Mouse (Mus musculus): ENCODE data around the gene Nup98. TPM values are rescaled to one million over a fixed set of nuclear protein-coding genes. Genes with fewer than 3 reads are reported as not detected.

Gene Nup98
- 10 to 100 TPM; 29.5 to 30.4 TPM for polyA plus RNA-seq (2017; shearing (Covaris generic))

DNA sequence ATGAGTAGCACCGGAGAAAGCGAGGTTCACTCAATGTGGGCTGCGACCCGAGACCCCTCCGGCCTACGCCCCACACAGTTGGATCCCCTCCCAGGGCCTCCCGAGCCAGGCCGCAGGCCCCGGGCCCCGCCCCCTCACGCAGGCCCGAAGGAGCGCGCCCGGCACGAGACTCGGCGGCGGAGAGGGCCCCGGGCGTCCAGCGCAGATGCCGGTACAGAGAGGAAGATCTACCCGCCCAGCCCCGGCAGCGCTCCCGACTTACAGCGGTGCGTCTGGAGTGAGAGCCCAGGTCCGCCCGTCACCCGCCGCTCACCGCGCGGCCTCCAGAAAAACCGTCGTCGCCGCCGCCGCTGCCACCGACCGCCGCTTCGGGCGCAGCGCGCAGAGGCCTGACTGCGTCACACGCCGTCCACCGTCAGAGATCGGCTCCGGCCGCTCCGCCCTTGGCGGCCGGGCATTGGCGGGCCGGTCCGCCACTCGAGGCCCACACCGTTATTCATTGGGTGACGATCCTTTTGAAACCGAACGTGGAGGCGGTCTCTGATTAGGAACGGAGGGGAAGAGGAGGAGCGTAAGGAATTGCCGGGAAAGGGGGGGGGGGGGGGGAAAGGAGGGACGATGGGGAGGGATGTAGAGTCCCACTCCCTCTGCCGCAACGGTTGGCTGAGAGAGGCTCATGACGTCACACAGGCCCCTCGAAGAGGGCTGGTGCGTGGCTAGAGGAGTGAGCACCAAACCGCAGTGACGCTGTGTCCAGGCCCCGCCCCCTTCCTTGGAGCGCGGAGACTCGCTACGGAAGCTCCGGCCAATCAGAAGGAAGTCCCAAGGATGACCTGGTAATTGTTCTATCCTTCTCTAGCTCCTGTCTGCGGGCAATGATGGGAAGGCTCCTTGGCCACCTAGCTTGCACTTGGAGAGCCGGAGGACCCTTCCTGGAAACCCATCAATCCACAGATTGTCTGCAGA, at the start of gene Nup98, which contains the start of gene Pgap2:
Gene Nup98, minus strand, starts transcription at position 421 of the 966 bp plus-strand sequence.
Gene Pgap2, plus strand, starts transcription at position 453 of the 966 bp plus-strand sequence.

GRCm38 (mm10) chr7:102255954-102256353, 46.0 kb upstream of the Nup98 start, which contains the start of gene Rhog:
Gene Rhog, minus strand, starts transcription at chr7:102256054.

DNA sequence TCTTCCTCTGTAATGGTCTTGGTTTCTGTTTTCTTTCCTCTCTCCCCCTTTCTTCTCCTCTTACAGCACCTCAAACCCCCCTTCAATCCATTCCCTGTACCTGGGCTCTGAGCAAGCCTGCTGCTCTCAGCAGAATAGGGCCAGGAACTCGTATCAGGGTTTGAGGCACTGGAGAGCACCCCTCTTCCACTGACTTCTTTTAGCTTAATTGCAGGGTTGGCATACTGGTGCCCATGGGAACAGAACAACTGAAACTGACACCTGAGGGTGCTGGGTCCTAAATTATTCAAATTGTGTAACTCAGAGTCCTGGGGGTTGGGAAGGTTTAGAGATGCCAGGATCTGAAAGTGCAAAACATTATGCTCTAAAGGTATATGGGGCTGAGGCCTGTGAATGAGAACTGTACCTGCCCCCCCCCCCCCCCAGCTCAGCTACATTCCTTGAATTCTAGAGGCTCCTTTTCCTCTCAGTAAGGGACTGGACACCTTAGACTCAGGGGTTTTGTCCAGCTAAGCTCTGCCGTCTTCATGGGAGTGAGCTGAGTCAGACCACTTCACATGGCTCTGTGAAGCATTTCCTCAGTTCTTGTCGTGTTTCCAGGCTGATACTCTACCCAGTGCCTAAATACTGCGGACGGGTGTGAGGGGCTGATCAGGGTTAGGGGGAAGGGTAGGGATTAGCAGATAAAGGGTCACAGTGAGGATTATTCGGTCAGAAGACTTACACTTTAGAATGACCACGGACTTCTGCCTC, 93.2 kb downstream of the Nup98 start, which contains the start of gene Chrna10:
Gene Chrna10, minus strand, starts transcription at position 250 of the 753 bp plus-strand sequence.

GRCm38 (mm10) chr7:102109171-102109570, 100.8 kb downstream of the Nup98 start, which contains the start of gene Art5:
Gene Art5, minus strand, starts transcription at chr7:102109489.

DNA sequence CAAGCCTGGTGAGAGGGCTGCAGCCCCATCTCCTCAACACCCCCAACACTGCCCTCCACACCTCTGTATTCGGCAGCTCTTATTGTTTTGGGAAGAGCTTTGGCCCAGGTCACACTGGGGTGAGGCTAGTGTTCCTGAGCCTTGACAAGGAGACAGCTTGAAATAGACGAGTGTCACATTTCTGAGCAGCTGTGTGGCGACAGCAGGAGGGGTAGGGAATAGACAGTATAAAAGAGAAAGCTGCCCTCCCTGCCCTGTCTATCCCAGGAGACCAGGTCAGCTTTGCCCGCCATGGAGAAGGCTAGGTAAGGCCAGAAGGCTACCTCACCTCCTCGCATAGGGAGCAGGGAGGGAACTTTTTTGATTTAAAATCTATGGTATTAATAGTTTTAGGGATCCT, 108.5 kb downstream of the Nup98 start, which contains the start of gene Art1:
Gene Art1, plus strand, starts transcription at position 257 of the 400 bp plus-strand sequence.

GRCm38 (mm10) chr7:102082816-102083215, 127.2 kb downstream of the Nup98 start, which contains the start of gene Trpc2:
Gene Trpc2, plus strand, starts transcription at chr7:102083116.

Other genes starting within 250 kb of the Nup98 start
- 1 to 10 TPM; 6.1 to 7.1 TPM for gene Il18bp, start 191.5 kb downstream of the Nup98 start, polyA plus RNA-seq (2017; shearing (Covaris generic))
- gene Rnf121, start 144.7 kb downstream of the Nup98 start, polyA plus RNA-seq (2017; shearing (Covaris generic)): 10 to 100 TPM; 15.5 to 24.8 TPM
- 10 to 100 TPM; 21.7 to 32.6 TPM for gene Xndc1, start 144.7 kb downstream of the Nup98 start, polyA plus RNA-seq (2017; shearing (Covaris generic))
- 1 to 10 TPM; 1.1 to 1.4 TPM for gene Xntrpc, start 144.5 kb downstream of the Nup98 start, polyA plus RNA-seq (2017; shearing (Covaris generic))
- not detected for gene Trpc2, start 127.1 kb downstream of the Nup98 start, polyA plus RNA-seq (2017; shearing (Covaris generic))
- under 1 TPM; 0.24 to 0.78 TPM for gene Art1, start 108.4 kb downstream of the Nup98 start, polyA plus RNA-seq (2017; shearing (Covaris generic))
- 1 to 10 TPM; 1.3 to 5.0 TPM for gene Art5, start 100.7 kb downstream of the Nup98 start, polyA plus RNA-seq (2017; shearing (Covaris generic))
- under 1 TPM; 0.27 to 0.29 TPM for gene Chrna10, start 93.3 kb downstream of the Nup98 start, polyA plus RNA-seq (2017; shearing (Covaris generic))
- 10 to 100 TPM; 36.9 to 65.3 TPM for gene Pgap2, start within 50 bp of the Nup98 start, polyA plus RNA-seq (2017; shearing (Covaris generic))
- gene Rhog, start 45.9 kb upstream of the Nup98 start, polyA plus RNA-seq (2017; shearing (Covaris generic)): 100 to 1,000 TPM; 237 to 264 TPM
- gene Stim1, start 57.6 kb upstream of the Nup98 start, polyA plus RNA-seq (2017; shearing (Covaris generic)): 10 to 100 TPM; 75.7 to 96.8 TPM
- gene Rrm1, start 231.5 kb upstream of the Nup98 start, polyA plus RNA-seq (2017; shearing (Covaris generic)): 10 to 100 TPM; 40.4 to 42.0 TPM

Data from inflammation-experienced regulatory T-cells (primary cell).